Mouse (Mus musculus) lung, postnatal 0 days (tissue): ENCODE results near the gene Bcor.

ENCODE experiments used
- CTCF ChIP-seq: IDR thresholded peaks from 2 replicates; pipeline ENCODE4 v1.5.1; 2016; ENCODE audit warnings: antibody characterized with exemption, mild to moderate bottlenecking
- EP300 ChIP-seq: IDR thresholded peaks from 2 replicates; pipeline ENCODE4 v1.6.1; 2016; ENCODE audit warnings: antibody characterized with exemption, mild to moderate bottlenecking, control low read depth

GRCm38 (mm10) chrX:12126408-12127105, 33.6 kb downstream of the Bcor start:
- TF ChIP-seq CTCF (no peak), EP300 (no peak)
